Mouse (Mus musculus): ENCODE measurements around the gene Mrps15. TPM values are rescaled to one million over a fixed set of nuclear protein-coding genes. Genes with fewer than 3 reads are reported as not detected.
"Not testable (repeated sequence)": the region's sequence is repeated elsewhere in the genome, so short reads cannot be mapped to it uniquely, and the experiment has no call there.

Mrps15 gene
- polyA plus RNA-seq, 1 experiment from 2014 or later, result 131 TPM

DNA sequence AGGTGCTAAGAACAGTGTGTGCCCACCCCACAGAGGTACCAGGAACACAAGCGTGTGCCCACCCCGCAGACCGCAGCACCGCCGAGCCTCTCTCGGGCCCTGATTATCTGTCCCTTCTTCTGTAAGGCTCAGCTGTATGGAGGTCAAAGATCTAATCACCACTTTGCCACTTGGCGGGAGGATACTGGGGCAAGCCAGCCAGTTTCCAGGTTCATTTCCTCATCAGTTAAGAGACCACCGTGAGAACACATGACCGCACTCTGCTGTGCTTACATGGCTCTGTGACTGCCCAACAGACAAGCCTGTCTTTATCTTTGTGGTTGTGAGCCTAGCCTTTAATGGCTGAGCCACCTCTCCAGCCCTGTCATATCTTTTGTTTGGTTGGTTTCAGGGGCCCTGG, 36.3 kb downstream of the Mrps15 start:
- Histone ChIP-seq H3K9me3 (no peaks in the 10 kb centered on the region), H3K4me3 (no peak overlapping the region), H3K27me3 (replicated peaks) (no peaks in the 10 kb centered on the region), H3K36me3 (peaks cover 31% of the 10 kb centered on the region), H3K9ac (no peak overlapping the region), H3K4me1 (no peaks in the 10 kb centered on the region), H3K4me2 (replicated peaks) (no peak overlapping the region), H3K27ac (no peak overlapping the region)
- WGBS, result 95% methylated on average over 9 of the region's 9 CpGs
- no peak for ATAC-seq (ENCODE audit: low FRiP score, low read depth)

DNA sequence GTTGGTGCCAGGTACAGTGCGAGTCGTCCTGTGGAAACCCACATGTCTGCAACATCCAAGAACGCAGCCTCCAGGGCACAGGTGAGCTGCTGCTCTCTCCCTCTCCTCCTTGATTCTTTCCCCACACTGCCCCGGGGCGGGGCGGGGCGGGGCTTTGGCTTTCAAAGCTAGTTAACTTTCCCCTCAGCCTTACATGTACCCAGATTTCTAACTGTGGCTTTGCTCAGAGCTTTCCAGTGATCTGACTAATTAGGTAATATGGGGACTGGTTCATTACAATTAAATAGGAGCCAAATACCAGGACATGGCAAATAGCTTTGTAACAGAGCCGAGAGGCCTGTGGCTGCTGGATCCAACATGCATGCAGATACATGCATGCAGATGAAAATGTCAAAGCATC, 37.7 kb downstream of the Mrps15 start:
- Histone ChIP-seq H3K9me3 (no peaks in the 10 kb centered on the region), H3K27me3 (replicated peaks) (no peaks in the 10 kb centered on the region), H3K27ac (no peak overlapping the region), H3K36me3 (peaks cover 37% of the 10 kb centered on the region), H3K4me3 (no peak overlapping the region), H3K4me1 (no peaks in the 10 kb centered on the region), H3K4me2 (replicated peaks) (no peak overlapping the region), H3K9ac (no peak overlapping the region)
- WGBS, result 70% methylated on average over 8 of the region's 8 CpGs
- ATAC-seq (ENCODE audit: low FRiP score, low read depth), result no peak

DNA sequence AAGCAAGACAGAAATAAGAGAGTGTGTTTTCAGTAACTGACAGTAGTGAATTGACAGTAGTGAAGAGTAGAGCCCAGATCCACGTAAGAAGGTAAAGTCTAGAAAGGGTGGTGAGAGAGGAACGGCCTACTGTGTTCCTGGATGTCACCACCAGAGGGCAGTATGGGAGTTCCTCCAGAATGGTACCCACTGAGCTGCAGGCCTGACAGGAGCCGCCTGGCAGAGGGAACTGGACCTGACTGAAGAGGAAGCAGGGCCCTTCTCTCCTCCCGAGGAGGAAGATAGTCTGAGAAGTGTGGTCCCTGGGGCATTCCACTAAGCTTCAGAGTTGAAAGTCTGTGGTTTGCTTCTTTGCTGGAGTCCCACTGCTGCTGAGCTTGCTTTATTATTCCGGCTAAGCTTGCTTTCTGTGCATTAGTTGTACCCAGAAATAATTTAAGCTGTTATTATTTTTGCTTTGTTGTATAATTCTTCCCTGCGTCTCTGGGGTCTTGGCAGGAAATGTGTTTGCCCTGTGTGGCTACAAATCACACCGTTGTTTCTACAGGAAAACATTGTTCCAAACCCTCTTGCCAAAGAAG, 39.4 kb downstream of the Mrps15 start:
- no peaks in the 10 kb centered on the region for H3K4me1 ChIP-seq
- H3K4me3 ChIP-seq, result no peak overlapping the region
- no peaks in the 10 kb centered on the region for H3K9me3 ChIP-seq
- WGBS, result 34% methylated on average over 7 of the region's 7 CpGs
- H3K4me2 ChIP-seq (replicated peaks), result no peak overlapping the region
- H3K27ac ChIP-seq, result no peak overlapping the region
- H3K36me3 ChIP-seq, result peaks cover 37% of the 10 kb centered on the region
- no peaks in the 10 kb centered on the region for H3K27me3 ChIP-seq (replicated peaks)
- no peak overlapping the region for H3K9ac ChIP-seq
- no peak for ATAC-seq (ENCODE audit: low FRiP score, low read depth)

DNA sequence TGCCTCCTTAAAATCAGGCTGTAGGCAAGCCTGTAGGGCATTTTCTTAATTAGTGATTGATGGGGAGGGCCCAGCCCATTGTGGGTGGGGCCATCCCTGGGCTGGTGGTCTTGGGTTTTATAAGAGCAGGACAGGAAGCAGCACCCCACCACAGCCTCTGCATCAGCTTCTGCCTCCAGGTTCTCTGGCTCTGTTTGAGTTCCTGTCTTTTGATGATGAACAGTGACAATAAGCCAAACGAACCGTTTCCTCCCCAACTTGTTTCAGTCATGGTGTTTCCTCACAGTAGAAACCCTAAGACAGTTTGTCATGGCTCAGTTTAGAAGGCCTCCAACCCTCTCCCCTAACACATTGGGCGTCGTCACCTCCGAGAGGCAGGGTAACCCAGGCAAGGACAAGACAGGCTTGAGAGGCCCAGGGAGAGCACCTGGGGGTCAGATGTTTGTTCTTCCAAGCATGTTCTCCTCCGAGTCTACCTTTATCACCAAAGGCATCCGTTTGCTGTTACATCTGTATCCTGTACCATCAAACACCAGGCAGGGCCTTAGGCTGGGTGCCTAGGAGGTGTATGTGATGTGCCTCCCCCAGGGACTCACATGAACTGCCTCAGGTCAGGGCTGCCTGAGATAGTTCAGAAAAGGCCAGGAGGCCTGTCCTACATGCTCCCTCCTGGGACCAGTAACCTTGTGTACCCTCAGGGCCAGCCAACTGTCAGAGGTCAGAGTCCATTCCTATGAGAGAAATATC, 43.5 kb downstream of the Mrps15 start:
- Histone ChIP-seq H3K27me3 (replicated peaks) (no peaks in the 10 kb centered on the region), H3K9me3 (no peaks in the 10 kb centered on the region), H3K4me3 (no peak overlapping the region), H3K36me3 (peaks cover 12% of the 10 kb centered on the region), H3K4me2 (replicated peaks) (no peak overlapping the region), H3K4me1 (no peaks in the 10 kb centered on the region), H3K27ac (no peak overlapping the region), H3K9ac (no peak overlapping the region)
- ATAC-seq (ENCODE audit: low FRiP score, low read depth), result no peak
- WGBS, result 84% methylated on average over 7 of the region's 7 CpGs

DNA sequence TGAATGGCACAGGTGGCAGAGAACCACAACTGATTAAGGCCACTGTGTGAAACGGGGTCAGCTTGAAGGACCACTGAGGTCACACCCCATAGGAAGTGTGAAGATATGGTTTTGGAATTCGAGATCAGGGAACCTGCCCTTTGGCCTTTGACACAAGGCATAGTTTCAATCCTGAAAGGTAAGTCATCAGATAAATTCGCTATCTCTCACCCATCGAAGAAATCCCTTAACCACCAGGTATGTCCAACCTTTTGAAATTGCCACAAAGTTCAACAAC, 44.1 kb downstream of the Mrps15 start:
- no peak for ATAC-seq (ENCODE audit: low FRiP score, low read depth)
- Histone ChIP-seq H3K36me3 (peaks cover 12% of the 10 kb centered on the region), H3K27me3 (replicated peaks) (no peaks in the 10 kb centered on the region), H3K4me1 (no peaks in the 10 kb centered on the region), H3K9ac (no peak overlapping the region), H3K27ac (no peak overlapping the region), H3K9me3 (no peaks in the 10 kb centered on the region), H3K4me3 (no peak overlapping the region), H3K4me2 (replicated peaks) (no peak overlapping the region)
- WGBS, result 82% methylated on average over 4 of the region's 4 CpGs

DNA sequence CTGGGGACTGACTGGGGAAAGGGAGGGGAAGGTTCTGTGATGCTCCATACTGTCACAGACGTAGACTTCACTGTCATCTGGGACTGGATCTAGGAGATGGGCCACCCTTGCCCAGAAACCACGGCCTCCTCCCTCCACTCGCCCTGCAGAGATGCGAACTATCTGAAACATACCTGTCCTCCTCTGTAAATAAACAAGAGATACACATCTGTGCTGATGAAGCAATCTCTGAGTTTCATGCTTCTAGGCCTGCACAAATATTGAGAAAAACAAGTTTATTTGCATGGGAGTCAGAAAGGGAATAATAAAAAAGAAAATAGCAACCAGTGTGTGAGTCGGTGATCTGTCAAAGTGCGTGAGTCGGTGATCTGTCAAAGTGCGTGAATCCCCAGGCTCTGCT, 45.1 kb downstream of the Mrps15 start:
- 84% methylated on average over 8 of the region's 8 CpGs for WGBS
- peaks cover 12% of the 10 kb centered on the region for H3K36me3 ChIP-seq
- H3K4me1 ChIP-seq, result peaks cover 2% of the 10 kb centered on the region
- H3K27ac ChIP-seq, result no peak overlapping the region
- H3K27me3 ChIP-seq (replicated peaks), result no peaks in the 10 kb centered on the region
- H3K9ac ChIP-seq, result no peak overlapping the region
- no peaks in the 10 kb centered on the region for H3K9me3 ChIP-seq
- H3K4me3 ChIP-seq, result no peak overlapping the region
- ATAC-seq (ENCODE audit: low FRiP score, low read depth), result no peak
- H3K4me2 ChIP-seq (replicated peaks), result no peak overlapping the region

DNA sequence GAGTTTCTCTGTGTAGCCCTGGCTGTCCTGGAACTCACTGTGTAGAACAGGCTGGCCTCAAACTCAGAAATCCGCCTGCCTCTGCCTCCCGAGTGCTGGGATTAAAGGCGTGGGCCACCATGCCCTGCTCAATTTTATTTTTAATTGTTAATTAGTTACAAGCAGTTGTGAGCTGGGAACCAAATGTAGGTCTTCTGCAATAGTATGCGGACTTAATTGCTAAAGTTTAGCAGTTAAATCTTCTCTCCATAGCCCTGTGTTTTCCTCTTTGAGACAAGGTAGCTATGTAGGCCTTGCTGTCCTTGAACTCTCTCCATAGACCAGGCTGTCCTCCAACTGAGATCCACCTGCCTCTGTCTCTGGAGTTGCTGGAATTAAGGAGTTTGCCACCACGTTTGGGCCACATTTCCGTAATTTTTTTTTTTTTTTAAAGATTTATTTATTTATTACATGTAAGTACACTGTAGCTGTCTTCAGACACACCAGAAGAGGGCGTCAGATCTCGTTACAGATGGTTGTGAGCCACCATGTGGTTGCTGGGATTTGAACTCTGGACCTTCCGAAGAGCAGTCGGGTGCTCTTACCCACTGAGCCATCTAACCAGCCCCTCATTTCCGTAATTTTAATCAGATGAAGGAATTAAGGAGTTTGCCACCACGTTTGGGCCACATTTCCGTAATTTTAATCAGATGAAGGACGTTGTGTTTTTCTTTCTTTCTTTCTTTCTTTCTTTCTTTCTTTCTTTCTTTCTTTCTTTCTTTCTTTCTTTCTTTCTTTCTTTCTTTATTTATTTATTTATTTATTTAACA, 49.1 kb downstream of the Mrps15 start:
- not testable (repeated sequence) for ATAC-seq (ENCODE audit: low FRiP score, low read depth)
- peak overlapping the region; percentile 66 for H3K4me2 ChIP-seq (replicated peaks)

DNA sequence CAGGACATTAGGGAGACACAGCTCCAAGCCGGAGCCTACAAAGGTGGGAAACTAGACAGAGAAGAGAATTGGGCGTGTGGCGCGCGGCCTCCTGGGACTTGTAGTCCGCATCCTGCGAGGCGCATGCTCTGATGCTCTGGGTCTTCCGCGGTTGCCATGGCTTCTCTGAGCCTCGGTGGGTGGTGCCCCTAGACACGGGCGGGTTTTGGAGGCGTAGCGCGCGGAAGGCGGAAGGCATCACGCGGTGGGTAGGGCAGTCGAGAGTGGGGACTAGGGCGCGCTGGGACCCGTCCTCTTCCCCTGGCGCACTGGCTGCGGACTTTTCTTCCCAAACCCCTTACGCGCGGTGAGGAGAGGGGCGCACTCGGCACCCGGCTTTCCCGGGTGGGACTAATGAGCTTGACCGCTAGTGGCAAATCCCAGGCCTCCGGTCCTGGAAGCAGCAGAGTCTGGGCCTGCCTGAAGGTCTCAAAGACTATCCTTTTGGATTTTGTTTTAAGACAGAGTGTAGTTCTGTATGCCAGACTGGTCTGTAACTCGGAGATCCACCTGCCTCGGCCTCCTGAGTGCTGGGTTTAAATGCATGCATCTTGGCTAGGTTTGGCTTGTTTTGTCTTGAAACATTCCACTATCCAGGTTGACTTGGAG, 49.9 kb downstream of the Mrps15 start, which contains the start of gene Lsm10:
Gene Lsm10 (plus strand): TSS at position 160 of the 648 bp plus-strand sequence.
- Histone ChIP-seq H3K4me3 (peak within 1 kb of the TSS; percentile 54), H3K27me3 (replicated peaks) (no peaks in the 10 kb centered on the region), H3K4me1 (peaks cover 8% of the 10 kb centered on the region), H3K9ac (peak within 1 kb of the TSS; percentile 67), H3K9me3 (no peaks in the 10 kb centered on the region), H3K36me3 (peaks cover 8% of the 10 kb centered on the region; the same call in 1 of the 2 replicates), H3K4me2 (replicated peaks) (peak within 1 kb of the TSS; percentile 66), H3K27ac (no peak within 1 kb of the TSS)
- WGBS, result 4% methylated on average over 37 of the region's 37 CpGs
- peak; percentile 96 for ATAC-seq (ENCODE audit: low FRiP score, low read depth)

More for the DNA sequence above, 49.1 kb downstream of the Mrps15 start:
- not testable (repeated sequence) for H3K36me3 ChIP-seq; H3K4me3 ChIP-seq; H3K27ac ChIP-seq; H3K27me3 ChIP-seq (replicated peaks); H3K4me1 ChIP-seq; H3K9me3 ChIP-seq; H3K9ac ChIP-seq
- WGBS, result 61% methylated on average over 14 of the region's 14 CpGs

DNA sequence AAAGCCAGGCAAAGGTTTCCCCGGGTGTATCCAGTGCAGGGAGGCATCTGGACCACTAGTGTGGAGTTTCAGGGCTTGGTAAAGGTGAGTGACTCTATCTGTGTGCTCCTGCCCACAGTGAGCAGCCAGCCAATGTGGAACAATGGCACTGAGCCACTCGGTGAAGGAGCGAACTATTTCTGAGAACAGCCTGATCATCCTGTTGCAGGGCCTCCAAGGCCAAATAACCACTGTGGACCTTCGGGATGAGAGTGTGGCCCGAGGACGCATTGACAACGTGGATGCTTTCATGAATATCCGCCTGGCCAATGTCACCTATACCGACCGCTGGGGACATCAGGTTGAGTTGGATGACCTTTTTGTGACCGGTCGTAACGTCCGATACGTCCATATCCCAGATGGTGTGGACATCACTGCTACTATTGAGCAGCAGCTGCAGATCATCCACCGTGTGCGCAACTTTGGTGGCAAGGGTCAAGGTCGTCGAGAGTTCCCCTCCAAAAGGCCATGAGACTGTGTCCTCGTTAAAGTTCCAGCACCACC, 51.1 kb downstream of the Mrps15 start:
- WGBS, result 93% methylated on average over 20 of the region's 20 CpGs
- ATAC-seq (ENCODE audit: low FRiP score, low read depth), result no peak
- peaks cover 17% of the 10 kb centered on the region for H3K4me1 ChIP-seq

DNA sequence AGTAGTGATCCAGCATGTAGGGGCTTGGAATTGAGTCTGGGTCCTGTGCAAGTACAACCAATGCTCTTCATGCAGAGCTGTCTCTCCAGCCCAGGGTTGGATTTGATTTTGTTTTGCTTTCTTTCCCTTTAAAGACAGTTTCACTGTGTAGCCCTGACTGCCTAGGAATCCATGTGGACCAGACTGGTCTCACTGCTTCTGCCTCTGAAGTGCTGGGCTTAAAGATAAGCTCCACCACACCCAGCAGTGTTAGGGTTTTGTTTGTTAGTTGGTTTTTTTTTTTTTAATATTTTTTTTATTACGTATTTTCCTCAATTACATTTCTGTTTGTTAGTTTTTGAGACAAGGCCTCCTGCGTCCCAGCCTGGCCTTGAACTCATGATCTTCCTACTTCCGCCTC, 52.6 kb downstream of the Mrps15 start:
- H3K36me3 ChIP-seq, result peaks cover 8% of the 10 kb centered on the region; the same call in 1 of the 2 replicates
- no peak for ATAC-seq (ENCODE audit: low FRiP score, low read depth)
- 93% methylated on average over 3 of the region's 3 CpGs for WGBS
- H3K27me3 ChIP-seq (replicated peaks), result no peaks in the 10 kb centered on the region
- H3K4me3 ChIP-seq, result no peak overlapping the region
- H3K4me1 ChIP-seq, result peaks cover 23% of the 10 kb centered on the region
- H3K9me3 ChIP-seq, result no peaks in the 10 kb centered on the region
- H3K4me2 ChIP-seq (replicated peaks), result no peak overlapping the region
- H3K27ac ChIP-seq, result no peak overlapping the region
- 0 out of 2 replicates have a peak overlapping the region, but pooled peaks have one; percentile 17 for H3K9ac ChIP-seq

More for the DNA sequence above, 51.1 kb downstream of the Mrps15 start:
- no peaks in the 10 kb centered on the region for H3K27me3 ChIP-seq (replicated peaks)
- no peak overlapping the region for H3K9ac ChIP-seq
- H3K9me3 ChIP-seq, result no peaks in the 10 kb centered on the region
- no peak overlapping the region for H3K27ac ChIP-seq
- H3K4me3 ChIP-seq, result no peak overlapping the region
- H3K4me2 ChIP-seq (replicated peaks), result no peak overlapping the region
- H3K36me3 ChIP-seq, result peaks cover 8% of the 10 kb centered on the region; the same call in 1 of the 2 replicates

DNA sequence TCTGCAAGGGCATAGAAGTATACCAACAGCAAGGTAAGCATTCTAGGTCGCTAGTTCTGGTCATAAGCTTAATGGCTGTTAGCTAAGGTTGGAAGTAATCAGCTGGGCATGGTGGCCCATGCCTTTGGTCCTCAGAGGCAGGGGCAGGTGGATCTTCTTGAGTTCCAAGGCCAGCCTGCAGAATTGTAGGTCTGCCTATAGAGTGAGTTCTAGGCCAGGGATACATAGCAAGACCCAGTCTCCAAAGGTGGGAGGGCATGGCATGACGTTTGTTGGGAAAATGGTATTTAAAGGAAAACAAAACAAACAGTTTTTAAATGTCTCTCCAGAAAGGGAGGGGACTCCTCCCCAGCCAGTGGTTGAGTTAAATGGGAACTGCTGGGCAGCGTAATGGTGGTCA, 54.0 kb downstream of the Mrps15 start:
- no peaks in the 10 kb centered on the region for H3K9me3 ChIP-seq
- WGBS, result 84% methylated on average over 3 of the region's 3 CpGs
- H3K4me2 ChIP-seq (replicated peaks), result no peak overlapping the region
- no peak overlapping the region for H3K27ac ChIP-seq
- peaks cover 35% of the 10 kb centered on the region for H3K4me1 ChIP-seq
- H3K4me3 ChIP-seq, result no peak overlapping the region
- peaks cover 8% of the 10 kb centered on the region; the same call in 1 of the 2 replicates for H3K36me3 ChIP-seq
- H3K27me3 ChIP-seq (replicated peaks), result no peaks in the 10 kb centered on the region
- ATAC-seq (ENCODE audit: low FRiP score, low read depth), result no peak
- no peak overlapping the region for H3K9ac ChIP-seq

All from neural tube, embryonic 12.5 days (tissue).